Mouse (Mus musculus): ENCODE results near the gene Hexim1. TPM values are rescaled to one million over a fixed set of nuclear protein-coding genes. Genes with fewer than 3 reads are reported as not detected.
A peak's percentile ranks its signal among the peaks of the same experiment; 100 is the strongest.

Hexim1 gene
- total RNA-seq (2015) (10.1 TPM in 2 replicates), total RNA-seq (2017) (17.0 and 24.6 TPM in 2 replicates)

DNA sequence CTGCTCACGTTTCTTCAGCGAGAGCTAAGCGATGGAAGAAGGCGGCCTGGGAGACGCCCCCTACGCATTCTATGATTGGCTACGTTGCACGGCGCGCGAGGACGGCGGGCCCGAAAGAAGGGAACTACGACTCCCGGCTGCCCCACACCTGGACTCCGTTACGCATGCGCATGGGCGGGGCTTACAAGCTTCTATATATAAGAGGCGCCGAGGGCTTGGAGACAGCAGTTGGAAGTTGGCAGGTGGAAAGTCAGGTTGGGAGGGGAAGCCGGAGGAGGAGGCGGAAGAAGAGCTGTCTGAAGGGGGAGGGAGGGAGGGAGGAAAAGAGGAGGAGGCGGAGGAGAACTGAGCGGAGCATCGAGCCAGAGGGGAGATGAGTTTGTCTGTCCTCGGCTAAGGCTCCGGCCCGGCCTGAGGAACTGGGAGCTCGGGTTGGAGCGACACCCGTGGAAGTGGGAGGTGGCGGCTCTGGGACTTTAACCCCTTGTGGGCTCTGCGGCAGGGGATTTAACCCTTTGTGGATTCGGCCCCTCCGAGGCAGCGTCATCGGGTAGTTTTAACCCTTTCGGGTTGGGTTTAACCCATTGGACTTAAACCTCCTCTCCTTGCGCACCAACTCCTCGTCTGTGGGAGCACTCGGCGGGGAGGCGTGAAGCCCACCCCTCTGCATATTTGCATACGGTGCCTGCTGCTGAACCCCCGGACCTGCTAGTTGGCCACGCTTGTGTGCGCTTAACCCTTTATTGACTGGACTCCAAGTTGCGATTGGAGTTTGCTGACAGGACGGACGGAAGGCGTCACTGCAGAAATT lies at the start of gene Hexim1:
Hexim1 (plus strand) TSS at position 224 of the 811 bp plus-strand sequence.
- peak; percentile 79 for ATAC-seq (ENCODE audit: poor library complexity, severe bottlenecking)

DNA sequence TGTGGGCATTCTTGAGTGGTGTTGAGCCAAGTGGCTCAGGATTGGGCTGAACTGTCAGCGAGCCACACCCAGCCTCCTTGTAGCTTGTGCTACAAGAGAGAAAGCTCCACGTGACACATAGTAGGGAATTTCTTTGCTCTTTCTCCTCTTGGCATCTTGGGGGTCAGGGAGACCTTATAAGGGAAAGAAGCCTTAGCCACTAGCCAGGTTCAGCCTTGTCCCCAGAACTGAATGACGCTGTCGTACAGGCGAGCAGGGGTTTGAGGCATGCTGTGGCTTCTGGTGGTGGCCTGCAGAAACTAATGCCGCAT lies 49.0 kb upstream of the Hexim1 start:
- ATAC-seq (ENCODE audit: poor library complexity, severe bottlenecking), result no peak

DNA sequence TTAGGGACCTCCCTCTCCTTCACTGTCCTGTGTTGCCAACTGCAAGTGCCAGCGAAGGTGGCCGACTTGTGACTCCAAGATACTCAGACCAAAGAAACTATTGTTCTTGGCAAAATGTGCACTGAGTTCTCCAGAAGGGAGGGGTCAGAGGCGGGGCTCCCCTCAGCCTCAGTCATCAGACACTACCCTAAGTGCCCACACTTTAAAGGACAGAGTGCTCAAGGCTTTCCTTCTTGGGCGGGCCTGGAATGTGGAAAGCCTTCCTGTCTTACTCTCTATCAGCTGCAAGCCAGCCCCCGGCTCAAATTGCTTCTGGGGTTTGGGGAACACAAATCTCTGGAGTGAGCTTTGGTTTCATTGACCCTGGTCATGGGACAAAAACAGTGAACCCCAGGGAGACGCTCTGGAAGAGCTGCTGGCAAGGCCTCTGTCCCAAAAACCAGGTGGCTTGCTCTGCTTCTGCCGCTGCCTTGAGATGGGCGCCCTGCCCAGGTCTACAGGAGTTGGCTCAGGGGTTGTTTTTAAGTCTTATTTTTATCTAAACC lies 48.5 kb upstream of the Hexim1 start:
- no peak for ATAC-seq (ENCODE audit: poor library complexity, severe bottlenecking)

DNA sequence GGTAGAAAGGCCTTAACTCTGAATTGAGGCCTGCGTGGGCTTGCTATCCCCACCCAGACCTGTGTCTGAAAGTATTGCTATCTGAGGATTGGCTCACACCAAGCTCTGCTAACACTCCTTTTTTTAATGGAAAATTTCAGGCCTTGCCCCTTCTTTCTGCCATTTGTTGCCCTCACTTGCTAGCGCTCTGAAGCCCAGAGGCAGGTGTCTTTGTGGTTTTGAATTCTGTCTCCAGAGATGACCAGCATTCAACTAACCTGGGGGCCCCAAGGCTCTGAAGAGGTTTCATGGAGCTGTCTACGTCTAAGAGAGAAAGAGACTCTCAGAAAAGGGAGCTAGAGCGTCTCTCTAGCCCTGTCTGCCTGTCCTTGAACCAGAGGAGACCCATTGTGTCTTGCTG lies 47.8 kb upstream of the Hexim1 start:
- ATAC-seq (ENCODE audit: poor library complexity, severe bottlenecking), result no peak

DNA sequence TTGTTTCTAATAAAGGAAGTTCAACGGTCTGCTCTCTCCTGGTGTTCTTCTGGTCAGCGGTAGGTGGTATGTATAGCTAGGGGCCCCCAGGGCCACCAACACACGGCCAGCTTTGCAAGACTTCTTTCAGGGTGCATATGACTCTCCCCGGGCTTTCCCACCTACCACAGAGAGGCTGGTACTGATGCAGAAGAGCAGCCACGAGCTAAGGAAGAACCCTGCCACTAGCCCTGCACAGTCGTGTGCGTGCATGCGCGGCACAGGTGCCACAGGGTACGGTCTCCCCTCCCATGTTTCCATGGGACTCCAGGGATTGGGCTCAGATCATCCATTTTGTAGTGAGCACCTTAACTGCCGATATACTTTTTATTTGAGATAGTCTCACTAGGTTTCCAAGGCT lies 47.1 kb upstream of the Hexim1 start:
- no peak for ATAC-seq (ENCODE audit: poor library complexity, severe bottlenecking)

DNA sequence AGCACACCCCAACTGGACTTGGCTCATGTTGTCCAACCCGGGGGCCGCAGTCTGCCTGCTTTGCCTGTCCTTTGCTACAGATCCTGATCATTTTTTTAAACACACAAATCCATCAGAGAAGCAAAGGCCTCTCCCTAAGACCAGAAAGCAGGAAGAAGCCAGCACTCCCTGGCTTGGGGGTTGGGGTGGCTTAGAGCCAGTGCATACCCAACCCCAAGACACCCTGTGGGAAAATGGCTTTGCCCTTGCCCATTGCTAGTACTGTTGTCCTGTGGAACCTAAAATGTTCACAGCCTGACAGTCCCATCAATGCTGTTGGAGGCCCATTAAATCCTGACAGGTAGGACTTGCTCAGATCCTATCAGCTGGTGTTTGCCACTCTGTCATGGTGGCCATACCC lies 46.3 kb upstream of the Hexim1 start:
- no peak for ATAC-seq (ENCODE audit: poor library complexity, severe bottlenecking)

DNA sequence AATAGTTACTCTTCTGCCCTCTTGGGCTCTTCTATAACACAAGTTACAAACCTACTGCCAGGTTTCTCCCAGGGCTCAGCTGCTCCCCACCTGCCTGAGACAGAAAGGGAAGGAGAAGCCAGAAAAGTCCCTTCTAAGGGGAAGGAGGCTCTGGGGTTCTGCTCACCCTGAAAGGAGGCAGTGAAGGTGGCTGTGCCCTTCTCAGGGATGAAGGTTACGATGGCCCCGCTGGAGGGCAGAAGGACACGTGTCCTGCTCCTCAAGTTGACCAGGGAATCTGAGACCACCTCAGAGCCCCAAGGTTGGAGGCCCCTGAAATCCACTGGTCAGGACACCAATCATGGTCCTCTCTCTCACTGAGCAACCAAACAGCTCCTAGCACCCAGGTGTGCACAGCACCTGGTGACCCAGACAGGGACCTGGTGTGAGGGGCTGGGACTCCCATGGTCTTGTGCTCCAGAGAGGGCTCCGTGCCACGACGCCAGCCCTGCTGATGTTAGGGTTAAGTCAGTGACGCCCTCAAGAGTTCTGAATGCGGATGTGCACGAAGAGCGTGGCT lies 45.6 kb upstream of the Hexim1 start:
- no peak for ATAC-seq (ENCODE audit: poor library complexity, severe bottlenecking)

DNA sequence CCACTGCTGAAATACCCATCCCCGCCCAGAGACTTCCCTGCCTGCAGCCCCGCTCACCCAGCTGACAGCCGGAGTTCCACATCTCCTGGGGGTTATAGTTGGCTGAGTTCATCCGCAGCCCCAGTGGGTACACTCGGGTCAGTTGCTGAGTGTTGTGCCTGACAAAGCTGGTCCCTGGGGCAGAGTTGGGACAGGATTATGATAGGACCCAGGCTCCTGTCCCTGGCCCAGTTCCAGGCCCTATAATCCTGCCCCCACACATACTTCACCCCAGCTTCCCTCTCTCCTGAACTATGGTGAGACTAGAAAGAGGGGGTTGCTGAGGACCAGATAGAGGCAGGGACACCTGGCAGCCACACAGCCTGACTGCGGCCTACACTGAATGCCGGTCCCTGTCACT lies 42.4 kb upstream of the Hexim1 start:
- no peak for ATAC-seq (ENCODE audit: poor library complexity, severe bottlenecking)

DNA sequence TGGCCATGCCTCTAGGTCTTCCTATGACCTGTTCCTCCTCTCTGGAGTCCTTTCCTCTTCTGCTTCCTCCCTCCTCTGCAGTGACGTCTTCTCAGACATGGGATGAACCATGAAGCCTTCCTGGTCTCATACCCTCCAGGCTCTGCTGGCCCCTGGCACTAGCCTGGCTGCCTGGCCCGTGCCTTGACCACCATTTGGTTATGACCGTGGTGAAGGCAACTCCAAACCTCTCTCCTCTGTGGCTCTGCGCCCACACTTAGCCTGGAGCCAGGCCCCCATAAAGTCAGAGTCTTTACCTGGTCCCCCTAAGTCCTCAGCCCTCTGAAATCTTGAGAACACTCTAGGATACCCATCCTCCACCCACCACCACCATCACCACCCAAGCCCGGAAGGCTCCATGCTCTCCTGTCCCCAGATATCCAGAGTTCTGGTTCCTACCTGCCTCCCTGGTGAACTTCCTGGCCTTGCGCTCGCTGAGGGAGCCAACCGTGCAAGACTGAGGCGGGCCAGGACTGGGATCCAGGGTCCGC lies 41.8 kb upstream of the Hexim1 start:
- no peak for ATAC-seq (ENCODE audit: poor library complexity, severe bottlenecking)

DNA sequence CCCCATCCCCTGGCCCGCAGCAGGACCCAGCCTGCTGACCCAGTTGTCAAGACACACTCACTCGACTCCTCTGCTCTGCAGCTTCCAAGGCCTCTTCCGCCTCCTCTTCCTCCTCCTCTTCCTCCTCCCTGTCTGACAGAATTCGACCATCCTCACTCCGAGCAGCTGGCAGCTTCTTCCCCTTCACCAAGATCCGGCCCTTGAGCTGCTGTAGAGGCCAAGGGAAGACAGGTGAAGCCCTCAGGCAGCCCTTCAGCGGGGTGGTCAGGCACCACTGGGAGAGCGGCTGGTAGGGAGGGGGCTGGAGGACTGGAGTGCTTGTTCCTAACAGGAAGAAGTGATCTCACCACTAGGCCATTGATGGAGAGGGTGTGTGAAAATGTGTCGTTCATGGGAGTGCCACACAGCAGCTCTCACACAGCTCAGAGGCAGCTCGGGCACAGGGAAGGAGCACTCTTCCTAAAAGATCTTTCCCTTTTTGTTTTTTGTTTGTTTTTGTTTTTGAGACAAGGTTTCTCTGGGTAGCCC lies 41.2 kb upstream of the Hexim1 start:
- no peak for ATAC-seq (ENCODE audit: poor library complexity, severe bottlenecking)

DNA sequence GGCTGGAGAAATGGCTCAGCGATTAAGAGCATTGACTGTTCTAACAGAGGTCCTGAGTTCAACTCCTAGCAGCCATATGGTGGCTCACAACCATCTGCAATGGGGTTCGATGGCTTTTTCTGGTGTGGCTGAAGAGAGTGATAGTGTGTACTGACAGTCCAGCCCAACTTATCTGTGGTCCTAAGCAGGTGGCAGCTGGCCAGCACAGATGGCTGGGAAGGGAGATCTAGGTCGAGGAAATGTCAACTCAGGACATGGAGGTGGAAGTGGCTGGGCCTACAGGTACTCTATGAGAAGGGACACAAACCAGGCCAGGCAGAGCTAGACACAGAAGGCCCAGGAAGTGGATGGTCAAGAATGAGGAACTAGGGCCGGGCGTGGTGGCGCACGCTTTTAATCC lies 40.0 kb upstream of the Hexim1 start:
- ATAC-seq (ENCODE audit: poor library complexity, severe bottlenecking), result peak; percentile 49; the same call in 1 of the 2 replicates

DNA sequence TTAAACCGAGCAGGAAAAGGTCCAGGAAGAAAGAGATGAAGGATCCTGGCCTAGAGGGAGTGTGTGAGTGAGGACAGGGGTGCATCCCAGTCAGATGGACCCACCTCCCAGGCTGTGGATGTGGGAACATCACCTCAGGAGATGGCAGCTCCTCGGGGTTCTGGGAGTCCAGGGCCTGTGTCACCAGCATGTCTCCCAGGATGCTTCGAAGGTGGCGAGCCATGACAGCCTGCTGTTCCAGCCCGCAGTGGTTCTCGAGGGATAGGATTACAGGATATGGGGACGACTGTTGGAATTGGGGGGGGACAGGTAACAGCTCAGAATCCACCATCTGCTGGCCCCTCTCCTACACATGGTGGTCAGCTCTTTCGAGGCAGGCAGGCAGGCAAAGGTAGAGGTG lies 39.5 kb upstream of the Hexim1 start:
- no peak for ATAC-seq (ENCODE audit: poor library complexity, severe bottlenecking)

DNA sequence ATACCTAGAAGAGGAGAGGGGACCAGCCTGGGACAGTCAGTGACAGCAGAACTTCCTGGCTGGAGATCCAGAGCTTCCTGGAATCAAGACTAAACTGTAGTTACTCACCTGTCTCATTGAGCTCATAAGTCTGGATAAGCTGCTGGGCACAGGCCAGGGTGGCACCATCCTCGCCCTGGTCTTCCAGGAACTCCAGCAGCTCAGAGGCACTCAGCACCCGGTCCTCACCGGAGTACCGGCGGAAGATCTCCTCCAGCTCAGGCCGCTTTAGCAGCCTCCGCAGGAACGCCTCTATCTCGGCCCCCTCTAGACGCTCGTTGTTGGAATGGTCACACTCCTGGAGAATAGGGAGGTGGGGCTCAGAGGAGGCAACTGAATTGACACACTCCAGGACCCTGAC lies 37.9 kb upstream of the Hexim1 start:
- no peak for ATAC-seq (ENCODE audit: poor library complexity, severe bottlenecking)

DNA sequence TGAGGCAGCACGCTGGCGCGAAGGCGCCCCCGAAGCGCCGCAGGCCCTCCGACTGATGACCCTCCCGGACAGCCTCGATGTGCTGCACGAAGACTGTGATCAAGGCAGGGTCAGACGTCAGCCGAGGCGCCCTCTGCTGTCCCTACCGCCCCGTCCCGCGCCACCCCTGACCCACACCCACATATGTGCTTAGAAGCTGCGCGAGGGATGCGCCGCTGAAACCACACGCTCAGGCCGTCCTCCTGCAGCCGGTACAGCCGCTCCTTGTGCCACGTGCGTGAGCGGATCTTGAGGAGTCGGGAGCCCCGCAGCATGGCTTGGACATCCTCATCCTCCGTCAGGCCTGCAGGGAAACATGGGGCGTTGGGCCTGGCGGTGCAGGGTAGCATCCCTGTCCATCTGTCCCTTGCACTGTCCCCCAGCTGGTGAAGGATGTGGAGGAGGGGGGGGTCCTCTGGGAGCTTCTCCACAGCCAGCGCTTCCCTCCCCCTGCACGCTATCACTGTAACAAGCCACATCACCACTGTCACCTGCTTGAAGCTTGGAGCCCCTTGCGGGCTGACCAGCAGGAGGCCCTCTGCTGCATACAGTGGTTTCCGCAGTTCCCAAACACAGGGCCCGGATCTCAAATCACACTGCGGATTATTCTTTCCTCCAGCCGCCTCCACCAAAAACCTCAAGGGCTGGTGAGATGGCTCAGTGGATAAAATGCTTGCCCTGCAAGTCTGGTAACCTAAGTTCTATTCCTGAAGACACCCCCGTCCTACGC lies 35.5 kb upstream of the Hexim1 start:
- ATAC-seq (ENCODE audit: poor library complexity, severe bottlenecking), result 0 out of 2 replicates have a peak, but pooled peaks have one; percentile 30

DNA sequence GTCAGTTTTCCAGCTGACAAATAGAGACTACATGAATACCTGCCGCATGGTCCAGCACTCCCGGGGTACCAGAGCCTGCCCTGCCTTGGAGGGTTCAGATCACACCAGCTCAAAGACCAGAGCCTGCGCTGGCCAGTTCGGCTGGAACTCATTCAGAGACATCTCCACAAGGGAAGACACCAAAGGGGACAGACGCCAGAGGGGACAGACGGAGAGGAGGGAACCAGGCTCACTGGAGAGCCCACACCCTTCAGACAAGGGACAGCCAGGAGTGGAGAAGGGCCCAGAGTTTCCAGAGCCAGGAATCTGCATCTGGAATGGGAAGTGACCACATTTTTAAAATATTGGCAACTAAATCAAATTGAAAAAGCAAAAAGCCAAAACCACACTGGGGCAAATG lies 34.4 kb upstream of the Hexim1 start:
- no peak for ATAC-seq (ENCODE audit: poor library complexity, severe bottlenecking)

DNA sequence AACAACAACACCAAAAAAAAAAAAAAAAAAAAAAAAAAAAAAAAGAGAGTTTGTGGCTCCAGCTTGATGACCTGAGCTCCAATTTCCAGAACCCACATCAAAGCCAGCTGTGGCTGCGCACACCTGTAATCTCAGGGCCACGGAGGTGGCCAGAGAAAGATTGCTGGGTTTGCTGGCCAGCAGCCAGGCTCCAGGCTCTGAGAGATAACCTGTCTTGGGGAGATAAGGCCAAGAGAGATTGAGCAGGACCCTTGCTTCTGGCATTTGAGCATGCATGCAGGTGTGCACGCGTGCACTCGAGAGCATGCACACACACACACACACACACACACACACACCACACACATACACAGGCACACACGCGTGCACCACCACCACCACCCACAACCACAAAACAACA lies 22.7 kb upstream of the Hexim1 start:
- ATAC-seq (ENCODE audit: poor library complexity, severe bottlenecking), result no peak

DNA sequence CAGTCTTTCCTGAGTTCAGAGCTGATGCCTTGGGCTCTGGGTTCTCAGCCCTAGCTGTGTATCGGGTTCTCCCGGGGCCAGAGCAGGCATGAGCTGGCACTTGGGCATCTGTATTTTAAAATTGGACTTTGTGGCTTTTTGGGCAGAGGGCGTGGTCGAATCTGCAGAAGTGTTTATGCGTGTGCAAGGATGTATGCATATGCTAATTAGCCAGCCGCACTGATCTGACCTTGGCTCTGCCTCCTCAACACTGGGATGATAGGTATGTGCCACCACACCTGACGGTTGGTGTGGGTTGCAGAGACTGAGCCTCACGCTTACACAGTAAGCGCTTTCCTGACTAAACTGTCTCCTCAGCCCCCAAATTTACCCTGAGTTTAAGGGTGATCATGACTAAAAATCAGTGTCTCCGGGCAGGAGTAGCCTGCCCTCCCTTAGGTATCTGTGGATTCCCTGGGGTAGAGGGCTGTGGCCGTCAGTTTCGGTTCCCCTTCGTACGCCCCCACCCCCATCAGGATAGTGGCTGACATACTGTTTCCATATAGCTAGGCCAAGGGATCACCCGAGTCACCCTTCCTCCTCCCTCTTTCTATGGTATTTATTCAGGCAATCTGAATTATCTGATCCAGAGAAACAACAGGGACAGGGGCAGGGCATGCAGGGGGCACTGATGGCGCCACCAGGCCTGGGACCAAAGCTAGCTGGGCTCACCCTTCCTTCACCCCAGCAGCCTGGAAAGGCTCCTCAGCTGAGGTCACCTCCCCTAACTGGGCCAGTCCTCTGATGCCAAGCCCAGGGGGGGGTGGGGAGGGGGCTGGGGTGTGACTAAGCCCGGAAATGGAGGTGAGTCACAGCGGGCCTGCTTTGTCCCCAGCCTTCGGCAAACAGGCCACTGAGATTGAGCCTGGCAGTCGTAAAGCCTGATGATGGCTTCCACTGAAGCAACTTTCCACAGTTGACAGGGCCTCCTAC lies 21.9 kb upstream of the Hexim1 start:
- ATAC-seq (ENCODE audit: poor library complexity, severe bottlenecking), result no peak

DNA sequence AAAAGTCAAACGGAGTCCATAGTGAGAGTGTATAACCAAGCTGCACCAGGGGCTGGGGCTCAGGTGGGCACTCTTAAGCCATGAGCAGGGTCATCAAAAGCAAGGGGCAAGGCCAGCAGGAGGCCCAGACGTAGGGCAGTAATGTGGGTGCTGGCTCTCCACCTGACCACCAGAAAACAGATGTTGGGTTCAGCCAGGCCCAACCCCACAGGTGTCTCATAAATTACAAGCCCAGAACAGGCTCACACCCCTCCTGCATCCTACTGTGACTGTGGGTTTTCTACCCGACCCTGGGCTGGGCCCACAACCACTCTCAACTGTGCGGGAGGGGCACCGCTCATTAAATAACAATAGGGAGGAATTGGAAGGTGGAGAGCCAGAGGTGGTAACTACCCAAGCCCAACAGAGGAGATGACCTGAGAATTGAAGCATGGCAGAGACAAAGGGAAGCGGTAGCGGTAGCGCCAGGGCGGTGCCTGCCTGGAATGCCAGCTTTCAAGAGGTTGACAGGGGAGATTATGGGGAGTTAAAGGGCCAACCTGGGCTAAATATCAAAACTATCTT lies 20.8 kb upstream of the Hexim1 start:
- ATAC-seq (ENCODE audit: poor library complexity, severe bottlenecking), result no peak

DNA sequence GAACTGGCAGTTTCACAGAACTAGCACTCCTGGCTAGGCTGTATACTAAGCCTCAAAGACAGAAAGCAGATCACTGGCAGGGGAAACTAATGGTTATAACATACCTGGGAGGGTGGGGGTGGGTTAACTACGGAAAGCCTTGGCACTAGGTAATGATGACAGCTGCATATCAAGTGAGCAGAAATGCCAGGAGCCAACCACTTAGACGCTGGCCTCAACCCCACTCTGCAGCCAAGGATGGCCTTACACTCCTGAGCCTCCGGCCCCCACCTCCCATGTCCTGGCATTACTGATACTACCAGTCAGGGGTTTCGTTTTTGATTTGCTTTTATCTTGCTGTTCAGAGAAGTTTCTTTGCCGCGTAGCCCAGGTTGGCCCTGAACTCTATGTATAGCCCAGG lies 20.2 kb upstream of the Hexim1 start:
- ATAC-seq (ENCODE audit: poor library complexity, severe bottlenecking), result no peak

Measured in megakaryocyte, adult 5-6 weeks (primary cell).